Mouse (Mus musculus): ENCODE data around the gene Arhgap21. TPM values are rescaled to one million over a fixed set of nuclear protein-coding genes. Genes with fewer than 3 reads are reported as not detected.

The Arhgap21 gene
- polyA plus RNA-seq, 1 experiment = 33.4 TPM

GRCm38 (mm10) chr2:20960668-20961035, 8.0 kb downstream of the Arhgap21 start:
- H3K4me1 ChIP-seq (ENCODE audit: control insufficient read depth, insufficient read depth, low read length) = peaks cover 28% of the 10 kb centered on the region
- 53% methylated on average over 8 of the region's 8 CpGs for WGBS
- TF ChIP-seq POLR2A (IDR thresholded peaks at IDR 0.05; ENCODE audit: borderline replicate concordance, extremely low read depth, low read depth, low read length) (no peak), CTCF (IDR thresholded peaks at IDR 0.05; ENCODE audit: insufficient read depth, low read length) (no peak)
- no peak overlapping the region for H3K4me3 ChIP-seq (replicated peaks; ENCODE audit: extremely low read depth, low read depth, low read length)
- no peak for DNase-seq

GRCm38 (mm10) chr2:20959906-20960667, 8.6 kb downstream of the Arhgap21 start:
- Histone ChIP-seq H3K4me3 (replicated peaks; ENCODE audit: extremely low read depth, low read depth, low read length) (no peak overlapping the region), H3K4me1 (ENCODE audit: control insufficient read depth, insufficient read depth, low read length) (peaks cover 28% of the 10 kb centered on the region)
- TF ChIP-seq CTCF (IDR thresholded peaks at IDR 0.05; ENCODE audit: insufficient read depth, low read length) = no peak
- no peak for TF ChIP-seq POLR2A (IDR thresholded peaks at IDR 0.05; ENCODE audit: borderline replicate concordance, extremely low read depth, low read depth, low read length)
- no peak for DNase-seq
- WGBS = 74% methylated on average over 9 of the region's 9 CpGs

- WGBS = 50% methylated on average over 2 of the region's 2 CpGs
- no peak for TF ChIP-seq POLR2A (IDR thresholded peaks at IDR 0.05; ENCODE audit: borderline replicate concordance, extremely low read depth, low read depth, low read length)
- TF ChIP-seq CTCF (IDR thresholded peaks at IDR 0.05; ENCODE audit: insufficient read depth, low read length) = no peak
These were observed 9.6 kb downstream of the Arhgap21 start for GRCm38 (mm10) chr2:20959045-20959444.

GRCm38 (mm10) chr2:20957995-20958394, 10.7 kb downstream of the Arhgap21 start:
- DNase-seq = no peak
- no peak overlapping the region for H3K4me3 ChIP-seq (replicated peaks; ENCODE audit: extremely low read depth, low read depth, low read length)
- peaks cover 22% of the 10 kb centered on the region for H3K4me1 ChIP-seq (ENCODE audit: control insufficient read depth, insufficient read depth, low read length)
- TF ChIP-seq POLR2A (IDR thresholded peaks at IDR 0.05; ENCODE audit: borderline replicate concordance, extremely low read depth, low read depth, low read length) (no peak), CTCF (IDR thresholded peaks at IDR 0.05; ENCODE audit: insufficient read depth, low read length) (no peak)
- 78% methylated on average over 1 of the region's 1 CpGs for WGBS

More at GRCm38 (mm10) chr2:20959045-20959444, 9.6 kb downstream of the Arhgap21 start:
- DNase-seq = no peak
- peaks cover 28% of the 10 kb centered on the region for H3K4me1 ChIP-seq (ENCODE audit: control insufficient read depth, insufficient read depth, low read length)
- no peak overlapping the region for H3K4me3 ChIP-seq (replicated peaks; ENCODE audit: extremely low read depth, low read depth, low read length)

- no peak for TF ChIP-seq POLR2A (IDR thresholded peaks at IDR 0.05; ENCODE audit: borderline replicate concordance, extremely low read depth, low read depth, low read length)
- no peak overlapping the region for H3K4me3 ChIP-seq (replicated peaks; ENCODE audit: extremely low read depth, low read depth, low read length)
- H3K4me1 ChIP-seq (ENCODE audit: control insufficient read depth, insufficient read depth, low read length) = peaks cover 13% of the 10 kb centered on the region
- WGBS = 66% methylated on average over 5 of the region's 5 CpGs
- DNase-seq = no peak
These were observed 12.0 kb downstream of the Arhgap21 start for GRCm38 (mm10) chr2:20956716-20957115.

- Histone ChIP-seq H3K4me3 (replicated peaks; ENCODE audit: extremely low read depth, low read depth, low read length) (no peak overlapping the region), H3K4me1 (ENCODE audit: control insufficient read depth, insufficient read depth, low read length) (peaks cover 8% of the 10 kb centered on the region)
- TF ChIP-seq CTCF (IDR thresholded peaks at IDR 0.05; ENCODE audit: insufficient read depth, low read length) = no peak
- TF ChIP-seq POLR2A (IDR thresholded peaks at IDR 0.05; ENCODE audit: borderline replicate concordance, extremely low read depth, low read depth, low read length) = no peak
- WGBS = 58% methylated on average over 6 of the region's 6 CpGs
- DNase-seq = no peak
These were observed 12.7 kb downstream of the Arhgap21 start for GRCm38 (mm10) chr2:20955996-20956395.

- TF ChIP-seq CTCF (IDR thresholded peaks at IDR 0.05; ENCODE audit: insufficient read depth, low read length) (no peak), POLR2A (IDR thresholded peaks at IDR 0.05; ENCODE audit: borderline replicate concordance, extremely low read depth, low read depth, low read length) (no peak)
- no peak overlapping the region for H3K4me3 ChIP-seq (replicated peaks; ENCODE audit: extremely low read depth, low read depth, low read length)
- no peak for DNase-seq
- H3K4me1 ChIP-seq (ENCODE audit: control insufficient read depth, insufficient read depth, low read length) = peaks cover 4% of the 10 kb centered on the region
- 63% methylated on average over 8 of the region's 8 CpGs for WGBS
These were observed 13.3 kb downstream of the Arhgap21 start for GRCm38 (mm10) chr2:20955376-20955775.

- TF ChIP-seq POLR2A (IDR thresholded peaks at IDR 0.05; ENCODE audit: borderline replicate concordance, extremely low read depth, low read depth, low read length) (no peak), CTCF (IDR thresholded peaks at IDR 0.05; ENCODE audit: insufficient read depth, low read length) (no peak)
- 56% methylated on average over 4 of the region's 4 CpGs for WGBS
- no peak overlapping the region for H3K4me3 ChIP-seq (replicated peaks; ENCODE audit: extremely low read depth, low read depth, low read length)
- peaks cover 4% of the 10 kb centered on the region for H3K4me1 ChIP-seq (ENCODE audit: control insufficient read depth, insufficient read depth, low read length)
- no peak for DNase-seq
These were observed 16.0 kb downstream of the Arhgap21 start for GRCm38 (mm10) chr2:20952716-20953115.

GRCm38 (mm10) chr2:20949168-20949567, 19.5 kb downstream of the Arhgap21 start:
- no peak overlapping the region for H3K4me3 ChIP-seq (replicated peaks; ENCODE audit: extremely low read depth, low read depth, low read length)
- TF ChIP-seq CTCF (IDR thresholded peaks at IDR 0.05; ENCODE audit: insufficient read depth, low read length) (no peak), POLR2A (IDR thresholded peaks at IDR 0.05; ENCODE audit: borderline replicate concordance, extremely low read depth, low read depth, low read length) (no peak)
- DNase-seq = no peak
- H3K4me1 ChIP-seq (ENCODE audit: control insufficient read depth, insufficient read depth, low read length) = no peaks in the 10 kb centered on the region; the same call in 1 of the 2 replicates
- 80% methylated on average over 3 of the region's 3 CpGs for WGBS

GRCm38 (mm10) chr2:20947036-20947435, 21.6 kb downstream of the Arhgap21 start:
- no peak for DNase-seq
- WGBS = 68% methylated on average over 1 of the region's 1 CpGs

More at GRCm38 (mm10) chr2:20947036-20947435, 21.6 kb downstream of the Arhgap21 start:
- TF ChIP-seq CTCF (IDR thresholded peaks at IDR 0.05; ENCODE audit: insufficient read depth, low read length) (no peak), POLR2A (IDR thresholded peaks at IDR 0.05; ENCODE audit: borderline replicate concordance, extremely low read depth, low read depth, low read length) (no peak)
- H3K4me3 ChIP-seq (replicated peaks; ENCODE audit: extremely low read depth, low read depth, low read length) = no peak overlapping the region
- peaks cover 4% of the 10 kb centered on the region for H3K4me1 ChIP-seq (ENCODE audit: control insufficient read depth, insufficient read depth, low read length)

All from lung, adult 2 months (tissue).